Mouse (Mus musculus) liver, adult 2 months (tissue): Measurements from ENCODE around the gene Hipk3.

Source experiments
- CTCF ChIP-seq: fragments of 200-500 bp; IDR thresholded peaks from 2 replicates; pipeline ENCODE4 v1.5.1; 2011; ENCODE audit warnings: low read depth, low read length, control low read depth
- POLR2A ChIP-seq: fragments of 200-500 bp; IDR thresholded peaks from 2 replicates; pipeline ENCODE4 v1.6.1; 2011; ENCODE audit warnings: low read length, control low read depth; ENCODE audit not compliant: insufficient read depth; ENCODE audit errors: extremely low read depth

GRCm38 (mm10) chr2:104379304-104379703 lies 114.9 kb downstream of the Hipk3 start:
- TF ChIP-seq POLR2A (no peak), CTCF (no peak)
